In the genomic region with DNA sequence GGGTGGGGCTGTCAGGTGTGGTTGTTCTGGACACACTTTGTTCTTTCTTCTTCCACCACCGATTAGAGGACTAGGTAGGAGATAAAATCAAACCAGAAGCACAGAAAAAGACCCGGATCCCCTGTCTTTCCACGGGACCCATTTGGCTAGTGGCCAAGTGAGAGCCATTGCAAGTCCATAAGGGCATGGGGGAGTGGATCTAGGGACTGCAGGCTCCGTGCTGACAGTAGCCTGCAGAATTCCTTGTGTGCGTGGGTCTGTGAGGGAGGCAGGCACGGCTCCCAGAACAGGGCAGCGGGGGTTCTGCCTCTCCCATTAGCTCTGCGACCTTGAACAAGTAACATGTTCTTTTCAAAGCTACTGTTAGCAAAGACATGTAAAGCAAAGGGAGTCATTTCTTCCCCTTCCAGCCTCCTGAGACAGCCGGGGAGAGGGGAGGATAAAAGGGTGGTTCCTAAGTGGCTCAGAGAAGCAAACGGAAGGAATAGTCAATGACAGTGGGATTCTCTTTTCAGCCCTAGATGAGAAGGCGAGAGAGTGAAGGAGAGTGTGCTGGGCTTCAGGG, we compare ENCODE assay signal across 15 mouse cellular contexts. TPM values are rescaled to one million over a fixed set of nuclear protein-coding genes. Genes with fewer than 3 reads are reported as not detected.
DNase-seq lines count a peak whose midpoint lies in the region.
"Had no signal": no experiment of that assay in that cellular context is flagged by ENCODE, and none has a peak within 500 bp of the region (broad histone marks: within the 10 kb centered on the region; RNA-seq: fewer than 3 reads in every experiment).

No protein-coding gene starts in this region.

- H3K36me3 ChIP-seq in embryonic facial prominence, embryonic 10.5 days (replicated peaks), result no peaks in the 10 kb centered on the region
- H3K36me3 ChIP-seq: hindbrain, embryonic 15.5 days; liver, embryonic 13.5 days had no signal

- 65% methylated on average over 11 of the region's 11 CpGs for whole genome bisulfite sequencing in embryonic facial prominence, embryonic 10.5 days

- peaks cover 25% of the 10 kb centered on the region for H3K4me1 ChIP-seq in embryonic facial prominence, embryonic 10.5 days
- H3K4me1 ChIP-seq: liver, embryonic 13.5 days had no signal

- H3K4me3 ChIP-seq in embryonic facial prominence, embryonic 10.5 days, result no peak overlapping the region
- H3K4me3 ChIP-seq: hindbrain, embryonic 15.5 days; liver, embryonic 13.5 days had no signal

- peak overlapping the region; percentile 10 for H3K27ac ChIP-seq in embryonic facial prominence, embryonic 10.5 days (replicated peaks)
- H3K27ac ChIP-seq: hindbrain, embryonic 15.5 days; liver, embryonic 13.5 days had no signal

- no peaks in the 10 kb centered on the region for H3K9me3 ChIP-seq in embryonic facial prominence, embryonic 10.5 days
- H3K9me3 ChIP-seq: hindbrain, embryonic 15.5 days; liver, embryonic 13.5 days had no signal

- peaks cover 44% of the 10 kb centered on the region for H3K27me3 ChIP-seq in embryonic facial prominence, embryonic 10.5 days (replicated peaks; ENCODE audit: low read depth, poor library complexity, severe bottlenecking)

- DNase-seq in heart, postnatal 4 days, result peak; percentile 9
- DNase-seq in heart, adult 9 months (ENCODE audit: low spot score in 2 of 2), result no peak
- DNase-seq in kidney, postnatal 14 days, result peak; percentile 24
- no peak for DNase-seq in kidney, adult 18-20 months
- DNase-seq in Muller cell, postnatal 12 days (ENCODE audit: inconsistent ontology term), result peak; percentile 51
- DNase-seq in embryonic facial prominence, embryonic 10.5 days (ENCODE audit: low spot score), result no peak
- no peak for DNase-seq in layer of hippocampus, postnatal 36 days
- DNase-seq: cerebellum, postnatal 25 days; heart, postnatal 10 days; liver, embryonic 13.5 days; midbrain, embryonic 14.5 days; spleen, adult 18-20 months had no signal

RNA-seq across cellular contexts. Expression of a gene that starts 9.2 kb away (rescaled TPM):
- 10 to 100 TPM; 11.1 to 11.9 TPM for total RNA-seq in heart, postnatal 4 days (2021)
- 108 and 112 TPM in 2 replicates for polyA plus RNA-seq in embryonic facial prominence, embryonic 10.5 days (2016; fragmentation: Nextera tagmentation; extraction: Ambion mirVana)
- total RNA-seq in layer of hippocampus, postnatal 36 days (2021), result 10 to 100 TPM; 25.8 to 27.2 TPM
- total RNA-seq: megakaryocyte progenitor cell, adult 5-6 weeks; neutrophil, adult 5-6 weeks had no signal

Comparison
In these comparisons a context has a peak if more than half of its experiments do, and no peak if none do; other contexts are left out.
1. DNase-seq: peak in heart, postnatal 4 days (single experiment), kidney, postnatal 14 days (single experiment) and Muller cell, postnatal 12 days (single experiment); none in heart, adult 9 months (0 of 2), kidney, adult 18-20 months (single experiment), embryonic facial prominence, embryonic 10.5 days (single experiment) and layer of hippocampus, postnatal 36 days (0 of 2).